Mouse (Mus musculus) cortical plate, adult 2 months (tissue): ENCODE data around the gene 1700122O11Rik.

Experiments used
- CTCF ChIP-seq: fragments of 200-500 bp; IDR thresholded peaks from 2 replicates; pipeline ENCODE4 v1.5.1; 2011; ENCODE audit warnings: mild to moderate bottlenecking, control low read depth, low read length; ENCODE audit not compliant: insufficient read depth; ENCODE audit errors: extremely low read depth
- POLR2A ChIP-seq: fragments of 200-500 bp; IDR thresholded peaks from 2 replicates; pipeline ENCODE4 v1.6.1; 2011; ENCODE audit warnings: mild to moderate bottlenecking, low read length, control low read depth; ENCODE audit not compliant: insufficient read depth; ENCODE audit errors: extremely low read depth

- TF ChIP-seq CTCF (no peak), POLR2A (no peak)
Measured at GRCm38 (mm10) chr17:48002486-48002885, 35.6 kb downstream of the 1700122O11Rik start.
